Mouse (Mus musculus): ENCODE measurements around the gene Nrbp1. TPM values are rescaled to one million over a fixed set of nuclear protein-coding genes. Genes with fewer than 3 reads are reported as not detected.

The Nrbp1 gene
- total RNA-seq, 2 experiments from 2014 or later = 74.5 to 78.3 TPM

- DNase-seq = peak; percentile 35 to 39
Measured at GRCm38 (mm10) chr5:31266101-31266500, 25.4 kb downstream of the Nrbp1 start.

DNA sequence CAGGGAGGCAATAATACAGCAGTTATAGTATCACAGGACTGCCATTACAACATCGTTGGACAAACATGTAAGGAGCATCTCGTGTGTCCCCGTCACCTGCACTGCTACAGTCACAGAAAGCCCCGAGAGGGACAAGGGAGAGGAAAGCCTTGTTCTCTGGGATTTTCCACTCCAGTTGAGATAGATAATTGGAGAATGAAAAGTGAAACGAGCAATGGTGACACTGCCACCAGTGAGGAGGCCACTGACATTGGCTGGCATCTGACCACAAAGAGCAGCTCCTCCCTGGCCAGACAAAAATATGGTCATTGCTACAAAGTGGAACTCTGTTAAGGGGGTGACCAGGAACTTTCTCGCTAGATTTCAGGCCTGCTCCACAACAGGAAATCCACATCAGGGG lies 27.0 kb downstream of the Nrbp1 start:
- no peak for DNase-seq

DNA sequence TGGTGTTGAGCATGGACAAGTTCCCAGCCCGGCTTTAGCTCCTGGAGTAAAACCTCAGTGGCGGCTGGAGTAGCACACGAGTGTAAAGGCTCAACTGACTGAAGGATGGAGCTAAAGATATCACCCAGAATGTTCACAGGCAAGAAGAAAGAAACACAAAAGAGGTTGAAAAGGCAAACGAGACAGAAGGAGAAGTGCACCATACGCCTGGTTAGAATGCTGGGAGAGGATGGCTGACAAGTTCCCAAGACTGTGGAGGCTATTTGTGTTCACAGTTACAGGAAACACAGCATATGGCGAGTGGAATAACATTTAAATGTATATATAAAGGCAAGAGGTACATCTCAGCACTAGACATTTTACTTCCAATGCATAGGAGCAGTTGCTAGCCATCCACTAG lies 32.4 kb downstream of the Nrbp1 start:
- no peak for DNase-seq

GRCm38 (mm10) chr5:31279245-31279988 lies 38.8 kb downstream of the Nrbp1 start:
- no peak for DNase-seq

- peak in 1 of 2 experiments; percentile 21 for DNase-seq
Measured at GRCm38 (mm10) chr5:31288225-31288624, 47.6 kb downstream of the Nrbp1 start.

DNA sequence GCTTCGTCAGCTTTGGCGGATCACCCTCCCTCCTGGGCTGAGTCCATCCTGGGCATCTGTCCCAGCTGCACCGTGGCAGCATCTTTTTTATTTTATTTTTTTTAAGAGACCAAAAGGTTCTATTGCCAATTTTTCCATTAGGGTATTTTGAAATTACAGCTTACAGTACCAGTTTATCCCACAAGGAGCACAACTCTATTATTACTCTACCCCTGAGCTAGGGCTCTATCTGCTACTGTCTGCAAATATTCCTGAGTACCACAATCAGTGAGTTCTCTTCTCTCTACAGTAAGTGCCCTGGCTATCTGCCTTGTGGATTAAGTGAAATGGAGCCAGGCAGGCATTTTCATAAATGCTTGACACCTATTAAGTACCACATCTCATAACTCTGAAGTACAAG lies 48.0 kb downstream of the Nrbp1 start:
- no peak for DNase-seq

DNA sequence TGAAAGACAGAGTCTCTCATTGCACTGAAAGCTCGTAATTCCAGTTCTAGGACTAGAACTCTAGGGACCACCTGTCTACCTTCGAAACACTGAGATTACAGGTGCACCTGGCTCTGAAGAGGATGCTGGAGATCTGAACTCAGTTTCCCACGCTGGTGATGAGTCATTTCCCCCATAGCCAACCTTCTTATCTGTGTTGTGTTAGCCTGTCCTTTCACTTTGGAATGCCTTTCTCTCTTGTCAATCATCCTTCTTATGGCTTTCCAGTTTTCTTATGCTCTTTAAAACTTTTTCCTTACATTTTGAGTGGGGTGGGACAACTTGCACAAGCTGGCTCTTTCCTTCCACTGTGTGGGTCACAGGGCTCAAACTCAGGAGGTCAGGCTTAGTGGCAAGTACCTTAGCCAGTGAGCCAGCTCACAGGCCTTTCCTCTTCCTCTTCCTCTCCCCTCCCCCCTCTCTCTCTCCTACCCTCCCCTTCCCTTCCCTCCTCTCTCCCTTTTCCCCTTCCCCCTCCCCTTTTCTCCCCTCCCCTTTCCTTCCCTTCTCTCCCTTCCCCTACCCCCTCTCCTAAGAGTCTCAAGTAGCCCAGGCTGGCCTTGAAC lies 49.1 kb downstream of the Nrbp1 start:
- no peak for DNase-seq

DNA sequence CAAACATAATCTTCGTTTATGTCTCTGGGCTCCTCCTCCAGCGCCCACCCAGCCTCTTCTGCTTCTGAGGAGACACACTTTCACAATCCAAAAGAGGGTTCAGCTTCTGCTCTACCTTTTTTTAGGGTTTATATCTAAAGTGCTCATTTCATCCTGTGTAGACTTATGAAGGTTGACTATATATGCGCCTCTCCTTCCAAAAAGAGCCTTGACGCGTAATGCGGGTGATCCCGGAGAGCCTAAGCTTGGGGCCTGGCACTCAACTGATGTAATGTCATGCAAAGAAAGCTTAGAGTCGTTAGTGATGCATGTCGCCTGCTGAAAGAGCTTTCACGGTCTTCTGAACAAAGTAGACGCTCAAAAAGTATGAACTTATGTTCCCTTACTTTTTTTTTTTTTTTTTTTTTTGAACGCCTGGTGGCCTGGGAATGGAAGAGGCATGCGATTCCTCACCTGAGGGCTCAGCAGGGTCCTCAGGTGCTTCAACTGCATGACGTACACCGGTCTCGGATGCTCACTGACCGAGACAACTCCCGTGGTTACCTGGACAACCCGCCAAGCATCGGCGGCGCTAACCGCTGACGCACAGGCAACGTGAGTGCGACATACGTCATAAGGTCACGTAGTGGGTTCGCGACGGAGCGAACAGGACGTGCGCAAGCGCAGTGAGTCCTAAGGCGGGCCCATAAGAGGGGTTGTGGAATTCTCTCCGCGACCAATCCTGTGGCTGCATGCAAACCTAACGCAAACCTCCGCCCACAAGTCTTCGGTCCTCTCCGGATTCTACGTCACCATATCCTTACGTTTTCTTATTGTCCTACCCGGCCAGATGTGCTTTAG lies 50.1 kb downstream of the Nrbp1 start, which contains the start of gene Ift172:
Ift172 (minus strand) TSS at position 596 of the 840 bp plus-strand sequence.
- peak; percentile 97 to 98 for DNase-seq

DNA sequence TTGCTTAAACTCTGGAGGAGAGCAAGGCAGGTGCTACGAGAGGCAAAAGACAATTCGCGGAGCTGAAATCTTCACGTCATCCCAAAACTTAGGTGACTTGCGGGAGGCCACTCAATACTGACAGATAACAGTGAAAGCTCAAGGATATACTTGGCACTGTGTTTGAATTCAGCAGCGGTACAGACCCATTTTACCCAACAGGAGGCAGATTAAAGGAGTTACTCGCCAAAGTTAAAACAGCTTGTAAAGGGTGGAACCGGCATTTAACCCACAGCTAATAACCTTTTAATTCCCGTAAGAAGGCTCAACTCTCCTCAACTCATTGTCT lies 50.7 kb downstream of the Nrbp1 start:
- no peak for DNase-seq

DNA sequence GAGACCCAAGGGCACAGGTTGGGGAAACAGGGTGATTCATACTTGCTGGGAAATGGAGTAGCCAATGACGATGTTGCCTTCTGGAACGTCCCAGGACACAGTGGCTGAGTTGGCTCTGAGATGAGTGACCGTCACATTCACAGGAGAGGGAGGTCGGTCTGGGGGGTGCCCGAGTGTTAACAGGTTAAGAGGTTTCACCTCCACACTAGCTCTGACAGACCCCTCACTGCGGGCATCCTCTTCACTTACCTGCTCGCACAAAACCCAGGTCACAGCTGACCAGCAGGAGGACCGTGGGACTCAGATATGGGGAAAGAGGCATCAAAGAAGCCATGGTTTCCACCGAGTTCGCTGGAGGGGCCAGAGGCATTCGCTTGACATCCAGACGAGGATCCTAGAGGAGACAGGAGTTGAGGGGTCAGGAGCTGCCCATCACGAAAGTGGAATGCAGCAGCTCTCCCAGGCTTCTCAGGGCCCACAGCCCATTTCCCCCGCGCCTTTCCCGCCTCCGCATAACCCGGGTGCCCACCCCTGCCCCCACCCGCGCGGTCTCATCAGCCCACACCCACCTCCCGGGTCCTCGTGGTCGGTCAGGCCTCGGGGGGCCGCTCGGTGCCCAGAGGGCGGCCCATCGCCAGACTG lies 54.4 kb downstream of the Nrbp1 start:
- DNase-seq = no peak

DNA sequence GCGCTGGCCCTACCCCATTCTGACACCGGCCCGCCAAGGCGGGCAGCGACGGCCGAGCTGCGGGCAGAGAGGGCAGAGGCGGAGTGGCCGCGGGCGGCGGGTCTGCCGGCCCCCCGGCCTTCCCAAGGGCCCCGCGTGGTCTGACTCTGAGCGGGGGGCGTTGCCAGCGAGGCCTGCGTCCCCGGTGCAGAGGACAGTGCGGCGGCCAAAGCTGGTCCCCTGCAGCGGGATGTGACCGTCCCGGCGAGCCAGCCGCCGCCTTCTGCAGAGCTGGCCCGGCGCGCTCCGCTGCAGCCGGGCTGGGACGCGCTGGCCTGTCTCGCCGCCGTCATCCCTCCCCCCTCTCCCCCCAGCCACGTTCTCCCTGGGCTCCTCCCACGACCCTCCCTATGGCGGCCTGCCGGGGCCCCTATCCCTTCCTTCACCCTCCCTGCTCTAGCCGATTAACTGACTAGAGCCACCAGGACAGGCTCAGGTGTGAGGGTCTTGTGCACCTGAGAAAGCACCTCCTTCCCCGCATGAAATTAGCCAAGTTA lies 55.0 kb downstream of the Nrbp1 start, which contains the start of gene Fndc4:
Fndc4 (minus strand) TSS at position 475 of the 536 bp plus-strand sequence.
- peak; percentile 22 to 40 for DNase-seq

DNA sequence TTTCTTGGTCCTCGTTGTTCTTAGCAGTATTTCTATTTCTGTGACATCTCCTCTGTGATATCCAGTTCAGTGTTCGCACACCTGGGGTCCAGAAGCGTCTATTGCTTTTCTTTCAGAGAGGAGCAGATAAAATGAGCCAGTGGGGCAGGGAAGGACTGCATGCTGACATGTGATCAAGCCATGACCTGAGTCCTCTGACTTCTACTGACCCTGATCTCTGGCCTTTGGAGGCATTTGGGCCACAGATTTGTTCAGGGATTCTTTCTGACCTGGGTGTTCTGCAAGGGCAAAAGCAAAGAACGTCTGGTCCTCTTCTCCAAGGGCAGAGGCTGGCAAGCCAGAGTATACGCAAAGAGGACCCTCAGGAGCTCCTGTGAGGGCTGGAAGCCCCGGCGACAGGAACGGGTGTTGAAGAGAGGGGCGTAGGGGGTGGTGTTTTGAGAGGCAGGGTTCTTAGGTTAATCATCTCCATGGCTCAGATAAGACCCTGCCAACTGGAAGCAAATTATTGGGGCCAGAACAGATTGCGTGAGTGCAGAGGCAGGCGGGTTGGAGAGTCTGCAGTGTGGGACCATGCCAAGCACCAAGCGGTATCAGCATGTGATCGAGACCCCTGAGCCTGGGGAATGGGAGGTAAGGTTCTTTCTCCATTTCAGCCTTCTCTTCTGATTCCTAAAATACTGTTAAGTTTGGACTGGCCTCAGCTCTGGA lies 56.5 kb downstream of the Nrbp1 start, which contains the start of gene Gckr:
Gckr (plus strand) TSS at position 397 of the 711 bp plus-strand sequence.
- no peak for DNase-seq

DNA sequence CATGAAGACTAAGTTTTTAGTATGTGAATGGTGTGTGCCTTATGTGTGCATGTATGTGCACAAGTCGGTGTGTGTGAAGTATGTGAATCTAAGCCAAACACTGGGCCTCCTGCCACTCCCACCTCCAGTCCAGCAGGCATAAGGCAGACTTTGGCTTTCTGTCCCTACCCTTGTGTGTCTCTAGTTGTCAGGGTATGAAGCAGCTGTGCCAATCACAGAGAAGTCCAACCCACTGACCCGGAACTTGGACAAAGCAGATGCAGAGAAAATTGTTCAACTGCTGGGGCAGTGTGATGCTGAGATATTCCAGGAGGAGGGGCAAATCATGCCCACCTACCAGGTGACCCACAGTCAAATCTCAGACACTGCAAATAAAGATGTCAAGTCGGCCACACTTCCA lies 57.3 kb downstream of the Nrbp1 start:
- DNase-seq = no peak

DNA sequence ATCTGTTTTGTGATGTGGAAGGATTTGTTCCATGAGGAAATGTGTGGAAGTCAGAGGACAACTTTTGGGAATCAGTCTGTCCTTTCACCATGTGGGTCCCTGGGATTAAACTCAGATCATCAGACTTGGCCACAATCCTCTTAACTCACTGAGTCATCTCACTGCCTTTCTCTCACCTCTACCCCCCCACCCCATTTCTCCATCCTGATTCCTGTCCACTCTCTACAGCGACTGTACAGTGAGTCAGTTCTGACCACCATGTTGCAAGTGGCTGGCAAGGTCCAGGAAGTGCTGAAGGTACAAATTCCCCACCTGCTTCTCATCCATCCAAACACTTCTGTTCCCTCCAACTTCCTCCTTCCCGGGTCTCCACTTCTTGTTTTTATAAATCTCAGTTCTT lies 57.8 kb downstream of the Nrbp1 start:
- DNase-seq = no peak

Other genes starting within 250 kb of the Nrbp1 start
- gene Atraid, start 192.6 kb upstream of the Nrbp1 start, total RNA-seq (2021) = 10 to 100 TPM; 47.6 to 52.2 TPM
- 10 to 100 TPM; 12.4 to 13.5 TPM for gene Slc5a6, start 191.9 kb upstream of the Nrbp1 start, total RNA-seq (2021)
- gene Cad, start 186.1 kb upstream of the Nrbp1 start, total RNA-seq (2021) = 10 to 100 TPM; 12.9 to 15.3 TPM
- not detected for gene Dnajc5g, start 134.6 kb upstream of the Nrbp1 start, total RNA-seq (2021)
- gene Slc30a3, start 132.6 kb upstream of the Nrbp1 start, total RNA-seq (2021) = not detected
- gene Trim54, start 124.2 kb upstream of the Nrbp1 start, total RNA-seq (2021) = 100 to 1,000 TPM; 344 to 355 TPM
- not detected for gene Ucn, start 102.0 kb upstream of the Nrbp1 start, total RNA-seq (2021)
- gene Mpv17, start 86.6 kb upstream of the Nrbp1 start, total RNA-seq (2021) = 10 to 100 TPM; 43.4 to 49.2 TPM
- gene Gm29609, start 61.0 kb upstream of the Nrbp1 start, total RNA-seq (2021) = 1 to 10 TPM in 1 of 2 experiments, under 1 TPM in 1; 0.10 to 1.8 TPM
- gene Gtf3c2, start 60.7 kb upstream of the Nrbp1 start, total RNA-seq (2021) = 10 to 100 TPM; 19.7 to 28.5 TPM
- 10 to 100 TPM; 58.4 to 64.5 TPM for gene Snx17, start 47.6 kb upstream of the Nrbp1 start, total RNA-seq (2021)
- 10 to 100 TPM; 41.1 to 58.1 TPM for gene Eif2b4, start 47.4 kb upstream of the Nrbp1 start, total RNA-seq (2021)
- gene Zfp513, start 38.6 kb upstream of the Nrbp1 start, total RNA-seq (2021) = 1 to 10 TPM; 7.6 to 8.5 TPM
- 10 to 100 TPM; 55.1 to 62.9 TPM for gene Ppm1g, start 20.2 kb upstream of the Nrbp1 start, total RNA-seq (2021)
- gene Gm9970, start 368 bp downstream of the Nrbp1 start, total RNA-seq (2021) = not detected
- gene Krtcap3, start 10.8 kb downstream of the Nrbp1 start, total RNA-seq (2021) = 1 to 10 TPM in 1 of 2 experiments, under 1 TPM in 1; 0.82 to 1.4 TPM
- gene Ift172, start 50.3 kb downstream of the Nrbp1 start, total RNA-seq (2021) = 10 to 100 TPM; 37.3 to 44.5 TPM
- gene Fndc4, start 55.2 kb downstream of the Nrbp1 start, total RNA-seq (2021) = 1 to 10 TPM; 4.2 to 4.3 TPM
- not detected for gene Gckr, start 56.6 kb downstream of the Nrbp1 start, total RNA-seq (2021)
- 10 to 100 TPM; 22.9 to 23.1 TPM for gene Zfp512, start 211.6 kb downstream of the Nrbp1 start, total RNA-seq (2021)
- not detected for gene 4930548H24Rik, start 244.9 kb downstream of the Nrbp1 start, total RNA-seq (2021)